Mouse (Mus musculus) hindbrain, embryonic 16.5 days (tissue): Measurements from ENCODE around the gene Prkcd. TPM values are rescaled to one million over a fixed set of nuclear protein-coding genes. Genes with fewer than 3 reads are reported as not detected.

Source experiments
- ATAC-seq: fragments of 200-750 bp; cut with Nextera tagmentation; 2 replicates; pipeline ENCODE4 v1.8.0; 2017; ENCODE audit warnings: moderate TSS enrichment, moderate library complexity
- H3K27ac ChIP-seq: fragments of 300-500 bp; sonication (generic); 2 replicates; pipeline ENCODE4 v1.5.1; 2014; ENCODE audit warnings: low read depth, mild to moderate bottlenecking, control low read depth, low read length, moderate library complexity
- H3K27me3 ChIP-seq: fragments of 300-500 bp; sonication (generic); replicated peaks from 2 replicates; pipeline ENCODE4 v1.6.1; 2014; ENCODE audit warnings: low read length; ENCODE audit not compliant: control insufficient read depth, insufficient read depth
- H3K36me3 ChIP-seq: fragments of 300-500 bp; sonication (generic); 2 replicates; pipeline ENCODE4 v1.6.1; 2014; ENCODE audit warnings: mild to moderate bottlenecking, low read length, moderate library complexity, mixed read lengths; ENCODE audit not compliant: control insufficient read depth, insufficient read depth
- H3K4me1 ChIP-seq: fragments of 300-500 bp; sonication (generic); 2 replicates; pipeline ENCODE4 v1.6.1; 2014; ENCODE audit warnings: low read depth, low read length; ENCODE audit not compliant: control insufficient read depth, insufficient read depth
- H3K4me2 ChIP-seq: fragments of 300-500 bp; sonication (generic); 2 replicates; pipeline ENCODE4 v1.6.1; 2014; ENCODE audit warnings: mild to moderate bottlenecking, low read length, control low read depth, moderate library complexity
- H3K4me3 ChIP-seq: fragments of 300-500 bp; sonication (generic); 2 replicates; pipeline ENCODE4 v1.5.1; 2014; ENCODE audit warnings: mild to moderate bottlenecking, low read length, control low read depth, moderate library complexity
- H3K9ac ChIP-seq: fragments of 300-500 bp; sonication (generic); 2 replicates; pipeline ENCODE4 v1.6.1; 2014; ENCODE audit warnings: low read depth, mild to moderate bottlenecking, control low read depth, low read length, moderate library complexity
- H3K9me3 ChIP-seq: fragments of 300-500 bp; sonication (generic); 2 replicates; pipeline ENCODE4 v1.6.1; 2014; ENCODE audit warnings: mild to moderate bottlenecking, low read length, moderate library complexity; ENCODE audit not compliant: control insufficient read depth
- WGBS: fragments of 180-500 bp; shearing (Covaris S2); extraction: QIAGEN DNeasy Blood & Tissue Kit; methylation state at CpG from one replicate; pipeline ENCODE4 v1.1.7; 2014; 5-methylcytosine and 5-hydroxymethylcytosine counted together
- polyA plus RNA-seq: library from polyadenylated mRNA; unstranded; fragments of >200 nt; fragmentation: Nextera tagmentation; extraction: Ambion mirVana; gene quantifications from 2 replicates; pipeline ENCODE4 v1.2.1, GENCODE M21; 2015

The Prkcd gene
- 22.0 and 27.1 TPM in 2 replicates for polyA plus RNA-seq

DNA sequence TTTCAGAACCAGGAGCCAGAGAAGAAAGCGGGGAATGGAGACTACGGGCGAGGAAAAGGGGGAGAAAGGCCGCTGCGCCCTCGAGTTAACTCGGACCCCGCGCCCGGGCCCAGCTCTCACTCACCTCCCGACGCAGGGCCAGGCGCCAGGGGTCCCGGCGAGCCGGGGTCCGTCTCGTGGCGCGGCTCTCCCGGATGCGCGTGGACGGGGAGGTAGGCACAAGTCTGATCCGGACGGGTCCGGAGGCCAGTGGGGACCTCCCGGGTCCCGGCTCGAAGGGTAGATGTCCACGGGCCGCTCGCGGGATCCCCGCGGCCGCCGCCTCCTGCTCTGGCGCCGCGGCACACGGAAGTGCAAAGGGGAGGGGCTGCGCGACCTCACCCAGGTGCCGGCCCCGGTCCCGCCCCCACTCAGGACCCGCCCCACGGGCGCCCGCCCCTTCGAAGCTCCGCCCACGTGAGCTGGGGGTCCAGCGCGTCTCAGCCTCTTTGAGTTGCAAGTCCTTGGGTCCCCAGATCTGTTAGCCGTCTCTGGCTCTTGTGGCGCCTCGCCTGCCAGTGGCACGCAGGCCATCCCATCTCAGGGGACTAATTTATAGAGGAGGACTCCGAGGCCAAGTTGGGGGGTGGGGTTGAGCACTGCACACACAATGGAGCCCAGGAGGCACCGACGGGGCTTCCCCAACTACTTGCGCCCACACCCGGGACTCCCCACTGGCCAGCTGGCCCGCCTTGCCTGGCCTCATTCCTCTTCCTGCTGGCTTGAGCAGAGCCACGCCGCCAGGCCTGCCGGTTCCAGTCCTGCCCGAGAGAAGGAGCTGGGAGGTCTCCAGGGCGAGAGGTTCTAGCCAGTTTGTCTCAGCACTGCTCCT, at the start of gene Prkcd:
Gene Prkcd (minus strand): TSS at position 355 of the 871 bp plus-strand sequence.
- peak; percentile 62 for ATAC-seq
- peak within 1 kb of the TSS; percentile 62 for H3K4me3 ChIP-seq
- H3K9me3 ChIP-seq: no peaks in the 10 kb centered on the region
- no peaks in the 10 kb centered on the region for H3K27me3 ChIP-seq
- H3K27ac ChIP-seq: peak within 1 kb of the TSS; percentile 16
- peak within 1 kb of the TSS; percentile 70 for H3K9ac ChIP-seq
- peaks cover 13% of the 10 kb centered on the region for H3K4me1 ChIP-seq
- 1% methylated on average over 53 of the region's 71 CpGs for WGBS
- peak within 1 kb of the TSS; percentile 70 for H3K4me2 ChIP-seq
- H3K36me3 ChIP-seq: no peaks in the 10 kb centered on the region

DNA sequence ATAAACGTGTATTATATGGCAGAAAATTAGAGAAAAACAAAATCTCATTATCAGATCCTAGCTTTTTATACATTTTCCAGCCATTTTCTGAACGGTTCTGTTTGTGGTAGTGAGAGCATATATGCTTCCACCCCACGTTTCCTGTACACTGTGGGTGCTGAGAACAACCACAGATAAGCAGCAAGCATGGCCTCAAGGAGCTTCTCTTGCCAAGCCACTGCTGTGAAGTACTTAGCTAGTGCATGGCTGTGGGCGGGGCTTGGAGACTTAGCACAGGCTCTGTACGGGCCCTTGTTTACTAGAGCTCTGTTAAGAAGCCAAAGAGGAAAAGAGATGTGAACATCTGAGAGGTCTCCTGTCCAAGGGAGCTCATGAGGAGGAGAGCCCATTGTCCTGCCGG, 48.9 kb upstream of the Prkcd start:
- WGBS: 68% methylated on average over 6 of the region's 6 CpGs
- H3K9me3 ChIP-seq: no peaks in the 10 kb centered on the region
- peaks cover 5% of the 10 kb centered on the region; the same call in 1 of the 2 replicates for H3K36me3 ChIP-seq
- no peaks in the 10 kb centered on the region for H3K4me1 ChIP-seq
- H3K9ac ChIP-seq: no peak overlapping the region
- H3K4me3 ChIP-seq: no peak overlapping the region
- H3K27me3 ChIP-seq: no peaks in the 10 kb centered on the region
- no peak overlapping the region for H3K4me2 ChIP-seq
- no peak for ATAC-seq
- H3K27ac ChIP-seq: no peak overlapping the region

DNA sequence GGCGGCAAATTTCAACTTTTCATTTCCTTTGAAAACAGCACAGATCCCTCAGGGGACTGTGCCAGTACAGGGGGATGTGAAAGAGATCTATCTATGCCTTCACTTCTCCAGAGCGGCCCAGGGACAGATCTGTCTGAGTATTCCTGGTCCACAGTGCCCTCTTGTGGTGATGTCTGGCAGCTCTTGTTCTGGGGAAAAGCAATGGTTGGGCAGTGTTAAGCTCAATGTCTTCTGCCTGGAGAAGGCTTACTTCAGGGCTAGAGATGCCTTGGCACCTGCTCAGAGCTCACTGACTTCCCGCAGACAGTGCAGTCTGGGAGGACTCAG, 45.9 kb upstream of the Prkcd start:
- H3K27me3 ChIP-seq: no peaks in the 10 kb centered on the region
- H3K27ac ChIP-seq: no peak overlapping the region
- no peaks in the 10 kb centered on the region for H3K4me1 ChIP-seq
- H3K9ac ChIP-seq: no peak overlapping the region
- 11% methylated on average over 3 of the region's 3 CpGs for WGBS
- peak; percentile 97 for ATAC-seq
- no peaks in the 10 kb centered on the region for H3K9me3 ChIP-seq
- peaks cover 6% of the 10 kb centered on the region; the same call in 1 of the 2 replicates for H3K36me3 ChIP-seq
- no peak overlapping the region for H3K4me3 ChIP-seq
- no peak overlapping the region for H3K4me2 ChIP-seq

DNA sequence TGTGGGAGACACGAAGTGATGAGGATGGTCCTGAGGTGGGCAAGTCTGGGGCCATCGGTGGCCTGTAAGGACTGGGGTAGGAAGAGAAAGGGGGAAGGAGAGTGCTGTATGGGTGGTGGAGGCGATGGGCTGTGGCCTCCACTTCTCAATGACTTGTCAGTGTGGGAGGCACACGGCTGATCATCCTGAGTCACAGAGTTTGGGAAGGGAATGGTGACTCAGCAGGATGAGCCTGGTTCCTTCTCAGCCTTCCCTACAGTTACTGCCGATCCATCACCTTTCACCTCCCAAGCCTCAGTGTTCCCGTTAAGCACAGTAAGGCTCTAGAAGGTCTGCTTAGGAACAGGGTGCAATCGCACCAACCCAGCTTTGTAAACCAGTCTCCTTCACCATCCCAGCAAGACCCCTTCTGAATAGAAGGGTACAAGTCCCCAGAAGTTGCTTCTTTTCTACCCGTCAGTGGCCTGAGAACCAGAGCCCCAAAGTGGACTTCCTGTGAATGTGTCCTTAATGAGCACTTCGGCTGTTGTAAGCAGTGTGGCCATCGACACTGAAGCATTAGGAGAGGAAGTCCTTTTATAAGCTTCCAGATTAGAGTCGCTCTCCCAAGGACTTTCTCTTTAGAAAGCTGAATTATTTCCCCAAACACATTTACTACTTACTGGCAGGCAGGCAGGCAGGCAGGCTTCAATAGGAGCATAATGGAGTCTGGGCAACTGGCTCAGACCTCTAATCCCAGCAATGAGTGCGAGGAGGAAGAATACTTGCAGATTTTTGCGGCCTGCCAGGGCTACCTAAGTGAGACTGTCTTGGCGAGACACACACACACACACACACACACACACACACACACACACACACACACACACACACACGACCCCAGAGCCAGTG, 45.3 kb upstream of the Prkcd start:
- no peaks in the 10 kb centered on the region for H3K4me1 ChIP-seq
- no peaks in the 10 kb centered on the region for H3K9me3 ChIP-seq
- H3K4me2 ChIP-seq: no peak overlapping the region
- peak; percentile 82 for ATAC-seq
- H3K27me3 ChIP-seq: no peaks in the 10 kb centered on the region
- H3K4me3 ChIP-seq: no peak overlapping the region
- no peak overlapping the region for H3K9ac ChIP-seq
- 78% methylated on average over 15 of the region's 15 CpGs for WGBS
- H3K36me3 ChIP-seq: peaks cover 6% of the 10 kb centered on the region; the same call in 1 of the 2 replicates
- no peak overlapping the region; the same call in 1 of the 2 replicates for H3K27ac ChIP-seq

DNA sequence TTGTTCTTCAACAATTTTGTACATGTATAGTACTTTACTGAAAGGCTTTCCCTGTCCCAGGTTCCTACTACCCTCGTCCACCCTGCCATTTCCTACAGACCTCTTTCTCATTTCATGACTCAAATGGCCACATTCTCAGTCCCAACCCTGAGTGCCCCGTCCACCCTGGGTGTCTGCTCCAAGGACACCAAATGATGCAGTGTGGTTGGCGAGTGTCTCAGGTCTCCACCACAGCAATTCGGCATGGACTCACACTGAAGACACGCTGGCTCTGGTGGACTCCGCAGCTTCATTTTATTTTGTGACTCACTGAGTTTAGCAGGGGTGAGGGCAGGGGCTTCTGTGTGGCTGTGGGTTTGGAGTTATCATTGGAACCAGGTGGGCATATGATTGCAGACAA, 44.2 kb upstream of the Prkcd start:
- no peak overlapping the region for H3K27ac ChIP-seq
- 91% methylated on average over 6 of the region's 6 CpGs for WGBS
- no peak overlapping the region for H3K4me3 ChIP-seq
- H3K9me3 ChIP-seq: no peaks in the 10 kb centered on the region
- H3K9ac ChIP-seq: no peak overlapping the region
- no peak overlapping the region for H3K4me2 ChIP-seq
- H3K36me3 ChIP-seq: peaks cover 5% of the 10 kb centered on the region
- ATAC-seq: no peak
- H3K4me1 ChIP-seq: no peaks in the 10 kb centered on the region
- no peaks in the 10 kb centered on the region for H3K27me3 ChIP-seq

DNA sequence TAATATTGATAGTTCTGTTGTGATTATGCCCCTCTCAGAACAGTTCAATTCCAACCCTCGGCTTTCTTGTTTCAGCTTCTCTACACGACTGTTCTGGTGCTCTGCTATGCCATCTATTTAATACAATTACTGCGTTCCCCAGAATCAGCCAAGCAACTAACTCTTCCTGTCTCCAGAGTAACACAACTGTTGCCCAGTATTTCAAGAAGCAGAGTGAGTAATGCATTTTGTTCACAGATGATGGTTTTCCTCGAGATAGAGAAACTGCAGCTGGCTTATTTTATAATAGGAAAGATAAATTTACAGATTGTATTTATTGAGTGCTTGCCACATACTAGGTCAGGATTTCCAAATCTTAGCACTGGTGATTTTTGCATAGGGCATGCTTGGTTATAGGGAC, 40.6 kb upstream of the Prkcd start:
- no peak for ATAC-seq
- peaks cover 12% of the 10 kb centered on the region for H3K36me3 ChIP-seq
- 76% methylated on average over 4 of the region's 4 CpGs for whole genome bisulfite sequencing

DNA sequence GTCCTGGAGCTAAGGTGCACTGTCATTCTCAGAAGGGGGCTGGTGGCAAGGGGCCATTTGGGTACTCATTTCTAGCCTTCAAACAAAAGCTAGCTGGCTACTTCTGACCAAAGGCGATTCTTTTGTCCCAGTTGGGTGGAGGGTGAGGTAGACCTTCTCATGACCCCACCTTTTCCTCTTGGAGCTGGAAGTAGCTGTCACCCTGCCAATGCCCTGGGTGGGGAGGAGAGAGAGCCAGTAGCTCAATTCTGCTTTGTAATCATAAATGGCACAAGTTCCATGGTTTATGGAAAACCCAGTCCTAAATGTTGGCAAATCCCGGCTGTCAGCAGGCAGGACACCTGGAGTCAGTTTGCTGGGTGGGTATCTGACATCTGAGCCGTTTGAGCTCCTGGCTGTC, 40.1 kb upstream of the Prkcd start:
- WGBS: 84% methylated on average over 3 of the region's 3 CpGs
- no peak for ATAC-seq

More for the DNA sequence above, 40.6 kb upstream of the Prkcd start:
- no peak overlapping the region for H3K9ac ChIP-seq
- H3K4me3 ChIP-seq: no peak overlapping the region
- H3K27me3 ChIP-seq: no peaks in the 10 kb centered on the region
- no peaks in the 10 kb centered on the region for H3K4me1 ChIP-seq
- H3K4me2 ChIP-seq: no peak overlapping the region
- no peak overlapping the region for H3K27ac ChIP-seq
- H3K9me3 ChIP-seq: no peaks in the 10 kb centered on the region

DNA sequence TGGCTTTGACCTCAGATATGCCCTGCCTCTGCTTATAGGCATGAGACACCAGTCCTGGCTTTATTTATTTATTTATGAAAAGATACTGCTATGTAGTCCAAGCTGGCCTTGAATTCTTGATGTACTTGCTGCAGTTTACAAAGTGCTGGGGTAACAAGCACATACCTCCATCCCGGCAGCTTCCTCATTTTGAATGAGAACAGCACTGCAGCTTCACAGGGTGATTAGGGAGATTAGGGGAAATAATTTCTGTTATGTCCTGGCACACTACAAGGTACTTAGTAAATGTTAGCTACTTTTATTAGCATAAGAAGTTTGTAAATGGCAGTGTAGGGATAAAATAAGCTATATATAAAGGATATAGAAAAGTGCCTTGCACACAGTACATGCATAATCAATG, 29.5 kb upstream of the Prkcd start:
- no peak overlapping the region for H3K27ac ChIP-seq
- 89% methylated on average over 1 of the region's 1 CpGs for WGBS
- H3K27me3 ChIP-seq: no peaks in the 10 kb centered on the region
- H3K36me3 ChIP-seq: no peaks in the 10 kb centered on the region
- peaks cover 5% of the 10 kb centered on the region for H3K4me1 ChIP-seq
- no peak overlapping the region for H3K4me2 ChIP-seq
- H3K9ac ChIP-seq: no peak overlapping the region
- no peak for ATAC-seq
- H3K9me3 ChIP-seq: no peaks in the 10 kb centered on the region
- no peak overlapping the region for H3K4me3 ChIP-seq

More for the DNA sequence above, 40.1 kb upstream of the Prkcd start:
- Histone ChIP-seq H3K4me2 (no peak overlapping the region), H3K27me3 (no peaks in the 10 kb centered on the region), H3K4me3 (no peak overlapping the region), H3K27ac (no peak overlapping the region), H3K4me1 (no peaks in the 10 kb centered on the region), H3K9ac (no peak overlapping the region), H3K9me3 (no peaks in the 10 kb centered on the region), H3K36me3 (peaks cover 12% of the 10 kb centered on the region)

DNA sequence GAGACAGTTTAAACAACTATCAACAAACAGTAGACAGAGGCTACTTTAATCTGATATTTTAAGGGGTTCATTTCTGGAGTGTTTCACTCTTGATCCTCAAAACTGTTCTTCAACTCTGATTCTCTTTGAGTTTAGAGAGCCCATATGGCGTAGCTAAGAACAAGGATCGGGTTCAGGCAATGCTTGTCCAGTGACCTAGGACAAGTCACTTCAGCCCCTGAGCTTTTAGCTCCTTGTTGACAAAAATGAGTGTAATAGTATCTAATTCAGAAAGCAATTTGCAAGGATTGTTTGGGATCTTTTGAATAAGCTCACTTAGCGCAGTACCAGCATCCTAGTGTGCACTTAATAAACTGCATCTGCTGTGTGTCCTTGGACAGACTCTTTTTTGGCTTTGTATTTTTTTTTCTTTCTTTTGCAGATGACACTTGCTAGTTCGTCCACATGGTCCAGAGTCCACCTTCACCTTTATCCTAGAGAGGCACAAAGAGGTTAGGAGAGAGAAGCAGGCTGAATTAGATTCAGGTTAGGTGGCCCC, 28.8 kb upstream of the Prkcd start:
- Histone ChIP-seq H3K27me3 (no peaks in the 10 kb centered on the region), H3K9ac (peak overlapping the region; percentile 100), H3K27ac (peak overlapping the region; percentile 88), H3K36me3 (no peaks in the 10 kb centered on the region), H3K4me2 (peak overlapping the region; percentile 58), H3K4me3 (peak overlapping the region; percentile 89), H3K4me1 (peaks cover 5% of the 10 kb centered on the region), H3K9me3 (no peaks in the 10 kb centered on the region)
- WGBS: 45% methylated on average over 4 of the region's 4 CpGs
- ATAC-seq: no peak
